Mouse (Mus musculus) forebrain, embryonic 15.5 days (tissue): ENCODE measurements around the gene Pcdh15. TPM values are rescaled to one million over a fixed set of nuclear protein-coding genes. Genes with fewer than 3 reads are reported as not detected.

Experiments used
- ATAC-seq: fragments of 200-750 bp; cut with Nextera tagmentation; replicated peaks from 2 replicates; pipeline ENCODE4 v1.8.0; 2017; ENCODE audit warnings: mild to moderate bottlenecking, moderate TSS enrichment, moderate library complexity
- H3K27ac ChIP-seq: fragments of 300-500 bp; sonication (generic); replicated peaks from 2 replicates; pipeline ENCODE4 v1.5.1; 2015; ENCODE audit warnings: mild to moderate bottlenecking, inconsistent platforms
- H3K27me3 ChIP-seq: fragments of 300-500 bp; sonication (generic); 2 replicates; pipeline ENCODE4 v1.6.1; 2015; ENCODE audit warnings: inconsistent platforms
- H3K36me3 ChIP-seq: fragments of 300-500 bp; sonication (generic); 2 replicates; pipeline ENCODE4 v1.6.1; 2015; ENCODE audit warnings: mild to moderate bottlenecking, inconsistent platforms
- H3K4me1 ChIP-seq: fragments of 300-500 bp; sonication (generic); 2 replicates; pipeline ENCODE4 v1.6.1; 2015; ENCODE audit warnings: inconsistent platforms
- H3K4me2 ChIP-seq: fragments of 300-500 bp; sonication (generic); replicated peaks from 2 replicates; pipeline ENCODE4 v1.6.1; 2015; ENCODE audit warnings: mild to moderate bottlenecking, inconsistent platforms
- H3K4me3 ChIP-seq: fragments of 300-500 bp; sonication (generic); 2 replicates; pipeline ENCODE4 v1.5.1; 2015; ENCODE audit warnings: mild to moderate bottlenecking, inconsistent platforms
- H3K9ac ChIP-seq: fragments of 300-500 bp; sonication (generic); replicated peaks from 2 replicates; pipeline ENCODE4 v1.6.1; 2015; ENCODE audit warnings: mild to moderate bottlenecking, inconsistent platforms
- H3K9me3 ChIP-seq: fragments of 300-500 bp; sonication (generic); 2 replicates; pipeline ENCODE4 v1.6.1; 2016; ENCODE audit warnings: inconsistent platforms
- WGBS: fragments of 180-500 bp; shearing (Covaris S2); methylation state at CpG from one replicate; pipeline ENCODE4 v1.1.7; 2015; ENCODE audit warnings: mixed read lengths; 5-methylcytosine and 5-hydroxymethylcytosine counted together
- polyA plus RNA-seq: library from polyadenylated mRNA; unstranded; fragments of >200 nt; fragmentation: Nextera tagmentation; extraction: Ambion mirVana; gene quantifications from 2 replicates; pipeline ENCODE4 v1.2.1, GENCODE M21; 2015

Gene Pcdh15
- polyA plus RNA-seq, 1 experiment from 2014 or later: 5.0 TPM

DNA sequence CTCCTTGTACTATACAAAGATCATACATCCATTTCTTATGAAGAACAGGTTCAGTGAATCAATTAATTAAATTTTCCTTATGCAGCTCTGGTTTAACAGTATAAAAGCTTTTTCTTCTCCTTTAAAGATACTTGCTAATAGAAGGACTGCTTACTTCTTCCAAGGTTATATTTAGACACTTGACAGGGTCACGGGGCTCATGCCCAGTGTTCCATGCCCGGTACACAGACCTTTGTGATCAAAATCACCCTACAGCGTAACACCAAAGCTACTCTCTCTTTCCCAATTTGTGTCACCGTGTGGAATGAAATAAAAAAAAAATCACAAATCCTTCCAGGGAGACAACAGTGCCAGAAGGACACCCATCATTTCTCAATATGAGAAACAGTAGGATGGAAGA lies 48.8 kb downstream of the Pcdh15 start:
- no peaks in the 10 kb centered on the region for H3K9me3 ChIP-seq
- no peaks in the 10 kb centered on the region for H3K36me3 ChIP-seq
- no peak overlapping the region for H3K4me3 ChIP-seq
- H3K9ac ChIP-seq: no peak overlapping the region
- no peak overlapping the region for H3K27ac ChIP-seq
- H3K4me2 ChIP-seq: no peak overlapping the region
- no peaks in the 10 kb centered on the region for H3K27me3 ChIP-seq
- WGBS: 57% methylated on average over 4 of the region's 4 CpGs
- ATAC-seq: no peak
- H3K4me1 ChIP-seq: no peaks in the 10 kb centered on the region

- Histone ChIP-seq H3K9me3 (no peaks in the 10 kb centered on the region), H3K27ac (no peak overlapping the region), H3K4me2 (no peak overlapping the region), H3K9ac (no peak overlapping the region), H3K27me3 (no peaks in the 10 kb centered on the region), H3K4me3 (no peak overlapping the region), H3K36me3 (no peaks in the 10 kb centered on the region), H3K4me1 (no peaks in the 10 kb centered on the region)
- peak; percentile 57; the same call in 1 of the 2 replicates for ATAC-seq
- WGBS: 77% methylated on average over 5 of the region's 5 CpGs
These were observed 55.4 kb downstream of the Pcdh15 start for GRCm38 (mm10) chr10:73154544-73154943.

GRCm38 (mm10) chr10:73161757-73162156 lies 62.6 kb downstream of the Pcdh15 start:
- Histone ChIP-seq H3K9me3 (no peaks in the 10 kb centered on the region), H3K27me3 (no peaks in the 10 kb centered on the region), H3K27ac (no peak overlapping the region), H3K9ac (no peak overlapping the region), H3K4me1 (no peaks in the 10 kb centered on the region), H3K4me3 (no peak overlapping the region), H3K4me2 (no peak overlapping the region), H3K36me3 (no peaks in the 10 kb centered on the region)
- no peak for ATAC-seq
- 92% methylated on average over 1 of the region's 1 CpGs for WGBS

DNA sequence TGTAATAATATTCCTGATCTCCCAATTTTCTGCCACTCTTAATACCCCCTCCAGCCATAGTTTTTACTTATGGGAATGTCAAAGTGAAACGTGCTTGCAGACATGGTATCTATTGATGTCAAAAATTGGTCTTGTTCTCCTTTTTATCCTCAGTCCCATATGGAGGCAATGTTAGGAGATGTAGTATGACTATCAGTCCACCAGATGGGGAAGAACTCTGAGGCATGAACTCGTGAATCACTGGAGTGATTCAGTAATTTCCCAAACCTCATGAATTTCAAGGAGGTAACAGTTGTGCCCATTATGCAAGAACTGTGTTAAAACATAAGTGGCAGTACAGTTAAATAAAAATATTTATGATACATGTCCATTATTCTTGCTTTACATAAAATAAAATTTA lies 116.9 kb downstream of the Pcdh15 start:
- WGBS: 64% methylated on average over 2 of the region's 2 CpGs
- no peaks in the 10 kb centered on the region for H3K27me3 ChIP-seq
- no peaks in the 10 kb centered on the region for H3K4me1 ChIP-seq
- no peak overlapping the region for H3K4me3 ChIP-seq
- ATAC-seq: 0 out of 2 replicates have a peak, but pooled peaks have one; percentile 43
- no peak overlapping the region for H3K4me2 ChIP-seq
- H3K9ac ChIP-seq: no peak overlapping the region
- H3K9me3 ChIP-seq: no peaks in the 10 kb centered on the region
- no peaks in the 10 kb centered on the region for H3K36me3 ChIP-seq
- no peak overlapping the region for H3K27ac ChIP-seq

DNA sequence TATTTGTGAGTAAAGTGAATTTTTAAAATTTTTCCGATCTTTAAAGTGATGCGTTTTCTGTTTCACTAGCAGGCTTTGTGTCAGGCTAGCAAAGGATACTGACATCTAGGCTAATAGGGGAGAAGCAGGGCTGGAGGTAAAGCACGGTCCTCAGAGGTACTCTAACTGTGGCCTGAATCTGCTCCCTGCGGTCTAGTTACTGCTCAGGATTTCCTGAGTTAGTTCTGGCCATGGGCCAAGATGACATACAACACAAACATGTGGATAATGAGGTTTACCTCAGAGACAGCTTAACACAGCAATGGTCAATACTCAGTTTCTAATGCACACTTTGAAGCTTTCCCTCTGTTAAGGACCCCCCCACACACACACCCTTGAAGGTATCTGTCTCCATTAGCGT lies 143.2 kb downstream of the Pcdh15 start:
- 70% methylated on average over 5 of the region's 5 CpGs for WGBS
- H3K4me2 ChIP-seq: no peak overlapping the region
- no peaks in the 10 kb centered on the region for H3K27me3 ChIP-seq
- no peaks in the 10 kb centered on the region for H3K4me1 ChIP-seq
- no peak for ATAC-seq
- H3K36me3 ChIP-seq: no peaks in the 10 kb centered on the region
- H3K9me3 ChIP-seq: no peaks in the 10 kb centered on the region
- no peak overlapping the region for H3K4me3 ChIP-seq
- H3K27ac ChIP-seq: no peak overlapping the region
- H3K9ac ChIP-seq: no peak overlapping the region

GRCm38 (mm10) chr10:73280438-73280837 lies 181.3 kb downstream of the Pcdh15 start:
- H3K4me3 ChIP-seq: no peak overlapping the region
- H3K4me1 ChIP-seq: peaks cover 6% of the 10 kb centered on the region; the same call in 1 of the 2 replicates
- no peaks in the 10 kb centered on the region for H3K36me3 ChIP-seq
- H3K9me3 ChIP-seq: no peaks in the 10 kb centered on the region
- H3K27ac ChIP-seq: no peak overlapping the region
- 44% methylated on average over 4 of the region's 4 CpGs for WGBS
- no peak overlapping the region for H3K4me2 ChIP-seq
- no peaks in the 10 kb centered on the region for H3K27me3 ChIP-seq
- H3K9ac ChIP-seq: no peak overlapping the region
- ATAC-seq: peak; percentile 75

DNA sequence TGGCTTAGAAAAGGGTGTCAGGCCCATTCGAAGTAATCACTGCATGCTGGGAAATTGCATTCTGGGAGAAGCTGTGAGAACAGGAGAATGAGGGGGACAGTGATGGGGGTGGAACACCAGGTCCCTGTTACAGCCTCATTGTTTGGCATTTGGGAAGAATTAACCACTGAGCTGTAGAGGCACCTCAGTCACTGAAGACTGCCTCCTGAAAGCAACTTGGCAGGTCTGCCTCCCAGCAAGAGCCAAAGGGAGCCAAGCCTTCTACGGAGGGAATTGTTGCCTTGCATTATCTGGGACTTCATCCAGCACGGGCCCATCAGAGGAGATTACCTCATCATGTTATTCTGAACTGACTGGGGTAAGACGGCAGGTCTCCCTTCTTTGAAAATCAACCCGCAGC lies 197.3 kb downstream of the Pcdh15 start:
- Histone ChIP-seq H3K9me3 (no peaks in the 10 kb centered on the region), H3K4me2 (no peak overlapping the region), H3K27ac (peak overlapping the region; percentile 44), H3K36me3 (no peaks in the 10 kb centered on the region), H3K27me3 (no peaks in the 10 kb centered on the region), H3K9ac (no peak overlapping the region), H3K4me3 (no peak overlapping the region), H3K4me1 (peaks cover 13% of the 10 kb centered on the region)
- ATAC-seq: peak; percentile 96
- 35% methylated on average over 5 of the region's 5 CpGs for WGBS

DNA sequence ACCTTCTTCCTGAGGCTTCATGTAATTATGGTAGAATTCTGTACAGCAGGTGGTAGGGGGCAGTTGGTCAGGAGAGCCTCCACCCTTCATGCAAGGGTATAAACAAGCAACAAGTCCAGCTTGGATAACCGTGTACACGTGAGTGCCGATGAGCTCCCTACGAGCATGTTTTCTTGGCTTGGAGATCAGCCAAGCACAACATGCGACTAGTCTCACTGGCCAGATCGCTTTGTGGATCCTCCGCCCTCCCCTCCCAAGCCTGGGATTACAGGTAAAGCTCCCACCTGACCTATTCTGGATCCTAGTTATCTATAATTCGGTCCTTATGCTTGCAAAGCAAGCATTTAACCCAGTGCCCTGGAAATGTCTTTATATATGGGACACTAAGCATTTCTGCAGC lies 202.8 kb downstream of the Pcdh15 start:
- 75% methylated on average over 8 of the region's 8 CpGs for WGBS

GRCm38 (mm10) chr10:73306677-73307076 lies 207.5 kb downstream of the Pcdh15 start:
- H3K36me3 ChIP-seq: no peaks in the 10 kb centered on the region
- H3K27ac ChIP-seq: no peak overlapping the region
- no peak overlapping the region for H3K4me2 ChIP-seq
- H3K27me3 ChIP-seq: no peaks in the 10 kb centered on the region
- no peak for ATAC-seq
- H3K9me3 ChIP-seq: no peaks in the 10 kb centered on the region
- WGBS: 98% methylated on average over 1 of the region's 1 CpGs
- H3K9ac ChIP-seq: no peak overlapping the region
- H3K4me3 ChIP-seq: no peak overlapping the region
- H3K4me1 ChIP-seq: no peaks in the 10 kb centered on the region

More for the DNA sequence above, 202.8 kb downstream of the Pcdh15 start:
- Histone ChIP-seq H3K27me3 (no peaks in the 10 kb centered on the region), H3K36me3 (no peaks in the 10 kb centered on the region), H3K4me1 (no peaks in the 10 kb centered on the region), H3K4me2 (no peak overlapping the region), H3K9ac (no peak overlapping the region), H3K4me3 (no peak overlapping the region), H3K9me3 (no peaks in the 10 kb centered on the region), H3K27ac (no peak overlapping the region)
- ATAC-seq: no peak

DNA sequence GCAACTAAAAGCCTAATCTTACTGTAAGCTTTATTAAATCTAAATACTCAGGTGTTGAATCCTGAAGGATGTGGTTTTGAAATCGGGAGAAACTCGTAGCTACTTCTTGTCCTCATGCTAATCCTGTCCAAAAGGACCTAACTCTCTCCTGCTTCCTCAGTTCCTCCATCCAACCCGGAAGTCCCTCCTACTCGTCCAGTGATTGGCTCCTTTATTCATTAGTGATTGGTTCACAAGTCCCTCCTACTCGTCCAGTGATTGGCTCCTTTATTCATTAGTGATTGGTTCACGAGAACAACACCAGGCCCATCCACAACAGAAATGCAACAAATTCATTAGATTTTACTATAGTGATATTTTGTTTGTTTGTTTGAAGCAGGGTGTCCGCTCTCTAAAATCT lies 227.7 kb downstream of the Pcdh15 start:
- Histone ChIP-seq H3K27me3 (no peaks in the 10 kb centered on the region), H3K4me2 (no peak overlapping the region), H3K4me3 (no peak overlapping the region), H3K27ac (no peak overlapping the region), H3K9ac (no peak overlapping the region), H3K4me1 (no peaks in the 10 kb centered on the region), H3K9me3 (no peaks in the 10 kb centered on the region), H3K36me3 (no peaks in the 10 kb centered on the region)
- WGBS: 91% methylated on average over 7 of the region's 7 CpGs
- ATAC-seq: no peak

DNA sequence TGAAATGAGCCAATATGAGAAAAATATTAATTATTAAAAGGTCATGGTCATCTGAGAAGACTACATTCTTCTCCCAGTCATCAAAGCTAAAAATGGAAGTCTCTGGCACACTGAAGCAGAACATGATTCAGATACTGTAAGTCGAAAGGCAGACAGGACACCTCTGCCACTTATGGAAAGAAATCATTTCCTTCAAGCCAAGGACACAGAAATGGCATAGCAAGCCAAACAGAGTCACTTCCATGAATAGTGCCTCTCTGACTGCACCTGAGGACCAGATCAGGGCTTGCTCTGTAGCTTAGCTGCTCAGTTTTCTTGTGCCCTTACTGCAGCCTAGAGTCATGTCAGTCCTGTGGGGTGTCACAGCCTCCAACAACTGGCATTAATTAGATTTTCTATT lies 234.3 kb downstream of the Pcdh15 start:
- WGBS: 85% methylated on average over 1 of the region's 1 CpGs

GRCm38 (mm10) chr10:73379001-73379400 lies 279.9 kb downstream of the Pcdh15 start:
- Histone ChIP-seq H3K4me2 (no peak overlapping the region), H3K4me1 (no peaks in the 10 kb centered on the region), H3K36me3 (no peaks in the 10 kb centered on the region), H3K9ac (no peak overlapping the region), H3K4me3 (no peak overlapping the region), H3K27ac (no peak overlapping the region), H3K27me3 (no peaks in the 10 kb centered on the region), H3K9me3 (no peaks in the 10 kb centered on the region)
- 78% methylated on average over 2 of the region's 2 CpGs for WGBS
- ATAC-seq: no peak

More for the DNA sequence above, 234.3 kb downstream of the Pcdh15 start:
- no peaks in the 10 kb centered on the region for H3K9me3 ChIP-seq
- no peak for ATAC-seq
- H3K9ac ChIP-seq: no peak overlapping the region
- no peak overlapping the region for H3K4me3 ChIP-seq
- H3K36me3 ChIP-seq: no peaks in the 10 kb centered on the region
- no peak overlapping the region for H3K27ac ChIP-seq
- H3K27me3 ChIP-seq: no peaks in the 10 kb centered on the region
- H3K4me2 ChIP-seq: no peak overlapping the region
- no peaks in the 10 kb centered on the region for H3K4me1 ChIP-seq

GRCm38 (mm10) chr10:73384003-73384402 lies 284.9 kb downstream of the Pcdh15 start:
- 95% methylated on average over 2 of the region's 2 CpGs for WGBS
- H3K9me3 ChIP-seq: no peaks in the 10 kb centered on the region
- no peak for ATAC-seq
- no peak overlapping the region for H3K4me2 ChIP-seq
- H3K9ac ChIP-seq: no peak overlapping the region
- no peak overlapping the region for H3K27ac ChIP-seq
- no peaks in the 10 kb centered on the region for H3K4me1 ChIP-seq
- no peak overlapping the region for H3K4me3 ChIP-seq
- H3K36me3 ChIP-seq: no peaks in the 10 kb centered on the region
- no peaks in the 10 kb centered on the region for H3K27me3 ChIP-seq
